Mouse (Mus musculus) limb, embryonic 13.5 days (tissue): Measurements from ENCODE around the gene Akap2. TPM values are rescaled to one million over a fixed set of nuclear protein-coding genes. Genes with fewer than 3 reads are reported as not detected.

Source experiments
- ATAC-seq: fragments of 200-750 bp; cut with Nextera tagmentation; 2 replicates; pipeline ENCODE4 v1.8.0; 2017; ENCODE audit warnings: low read depth, moderate number of reproducible peaks, moderate TSS enrichment; ENCODE audit not compliant: low FRiP score
- H3K27ac ChIP-seq: fragments of 300-500 bp; sonication (generic); 2 replicates; pipeline ENCODE4 v1.5.1; 2015; ENCODE audit warnings: inconsistent platforms, mild to moderate bottlenecking, moderate library complexity
- H3K27me3 ChIP-seq: fragments of 300-500 bp; sonication (generic); 2 replicates; pipeline ENCODE4 v1.6.1; 2015; ENCODE audit warnings: mild to moderate bottlenecking, inconsistent platforms
- H3K36me3 ChIP-seq: fragments of 300-500 bp; sonication (generic); 2 replicates; pipeline ENCODE4 v1.6.1; 2015; ENCODE audit warnings: inconsistent platforms, mild to moderate bottlenecking, moderate library complexity
- H3K4me1 ChIP-seq: fragments of 300-500 bp; sonication (generic); 2 replicates; pipeline ENCODE4 v1.6.1; 2015; ENCODE audit warnings: inconsistent platforms
- H3K4me2 ChIP-seq: fragments of 300-500 bp; sonication (generic); replicated peaks from 2 replicates; pipeline ENCODE4 v1.6.1; 2015; ENCODE audit warnings: inconsistent platforms, mild to moderate bottlenecking, moderate library complexity
- H3K4me3 ChIP-seq: fragments of 300-500 bp; sonication (generic); 2 replicates; pipeline ENCODE4 v1.5.1; 2015; ENCODE audit warnings: moderate library complexity, mild to moderate bottlenecking, inconsistent platforms
- H3K9ac ChIP-seq: fragments of 300-500 bp; sonication (generic); 2 replicates; pipeline ENCODE4 v1.6.1; 2015; ENCODE audit warnings: mild to moderate bottlenecking, inconsistent platforms
- H3K9me3 ChIP-seq: fragments of 300-500 bp; sonication (generic); 2 replicates; pipeline ENCODE4 v1.6.1; 2016; ENCODE audit warnings: inconsistent platforms
- WGBS: fragments of 180-500 bp; shearing (Covaris S2); methylation state at CpG from one replicate; pipeline ENCODE4 v1.1.7; 2015; 5-methylcytosine and 5-hydroxymethylcytosine counted together
- polyA plus RNA-seq: library from polyadenylated mRNA; unstranded; fragments of >200 nt; fragmentation: Nextera tagmentation; extraction: Ambion mirVana; gene quantifications from 2 replicates; pipeline ENCODE4 v1.2.1, GENCODE M21; 2015

The Akap2 gene
- polyA plus RNA-seq, 1 experiment from 2014 or later, result 34.2 TPM

- Histone ChIP-seq H3K4me2 (no peak overlapping the region), H3K4me3 (no peak overlapping the region), H3K9ac (no peak overlapping the region), H3K9me3 (no peaks in the 10 kb centered on the region), H3K27ac (no peak overlapping the region), H3K4me1 (peaks cover 13% of the 10 kb centered on the region; the same call in 1 of the 2 replicates), H3K27me3 (no peaks in the 10 kb centered on the region), H3K36me3 (peaks cover 7% of the 10 kb centered on the region)
- 94% methylated on average over 7 of the region's 7 CpGs for WGBS
- ATAC-seq, result no peak
Measured at GRCm38 (mm10) chr4:57704575-57704974, 12.9 kb upstream of the Akap2 start.

GRCm38 (mm10) chr4:57715849-57716248, 1.6 kb upstream of the Akap2 start:
- no peak overlapping the region for H3K4me3 ChIP-seq
- no peak overlapping the region for H3K27ac ChIP-seq
- no peaks in the 10 kb centered on the region for H3K27me3 ChIP-seq
- H3K9ac ChIP-seq, result no peak overlapping the region
- H3K4me2 ChIP-seq, result no peak overlapping the region
- no peak for ATAC-seq
- H3K4me1 ChIP-seq, result peaks cover 48% of the 10 kb centered on the region
- H3K36me3 ChIP-seq, result no peaks in the 10 kb centered on the region
- no peaks in the 10 kb centered on the region for H3K9me3 ChIP-seq

GRCm38 (mm10) chr4:57716735-57717134, 722 bp upstream of the Akap2 start:
- Histone ChIP-seq H3K4me2 (no peak overlapping the region), H3K27me3 (no peaks in the 10 kb centered on the region), H3K4me3 (no peak overlapping the region), H3K36me3 (no peaks in the 10 kb centered on the region), H3K4me1 (peaks cover 50% of the 10 kb centered on the region), H3K9ac (no peak overlapping the region), H3K9me3 (no peaks in the 10 kb centered on the region), H3K27ac (no peak overlapping the region)
- 23% methylated on average over 4 of the region's 4 CpGs for WGBS
- 0 out of 2 replicates have a peak, but pooled peaks have one; percentile 35 for ATAC-seq

- no peak for ATAC-seq
- H3K4me1 ChIP-seq, result peaks cover 46% of the 10 kb centered on the region
- no peak overlapping the region for H3K27ac ChIP-seq
- H3K9me3 ChIP-seq, result no peaks in the 10 kb centered on the region
- H3K4me3 ChIP-seq, result no peak overlapping the region
- no peaks in the 10 kb centered on the region for H3K27me3 ChIP-seq
- no peak overlapping the region for H3K4me2 ChIP-seq
- WGBS, result 82% methylated on average over 1 of the region's 1 CpGs
- H3K36me3 ChIP-seq, result no peaks in the 10 kb centered on the region
- no peak overlapping the region for H3K9ac ChIP-seq
Measured at GRCm38 (mm10) chr4:57719370-57719769, 1.9 kb downstream of the Akap2 start.

- Histone ChIP-seq H3K4me2 (no peak overlapping the region; the same call in 1 of the 2 replicates), H3K27me3 (no peaks in the 10 kb centered on the region), H3K9me3 (no peaks in the 10 kb centered on the region), H3K27ac (0 out of 2 replicates have a peak overlapping the region, but pooled peaks have one; percentile 18), H3K36me3 (no peaks in the 10 kb centered on the region), H3K9ac (no peak overlapping the region), H3K4me3 (no peak overlapping the region), H3K4me1 (peaks cover 35% of the 10 kb centered on the region)
- WGBS, result 10% methylated on average over 7 of the region's 7 CpGs
- ATAC-seq, result peak; percentile 44; the same call in 1 of the 2 replicates
Measured at GRCm38 (mm10) chr4:57720869-57721361, 3.5 kb downstream of the Akap2 start.

- Histone ChIP-seq H3K36me3 (no peaks in the 10 kb centered on the region), H3K27ac (no peak overlapping the region), H3K27me3 (no peaks in the 10 kb centered on the region), H3K9ac (no peak overlapping the region), H3K4me3 (no peak overlapping the region), H3K4me1 (peaks cover 22% of the 10 kb centered on the region), H3K4me2 (no peak overlapping the region), H3K9me3 (no peaks in the 10 kb centered on the region)
- 69% methylated on average over 4 of the region's 4 CpGs for WGBS
- ATAC-seq, result no peak
Measured at GRCm38 (mm10) chr4:57722296-57722695, 4.8 kb downstream of the Akap2 start.

GRCm38 (mm10) chr4:57723659-57724058, 6.2 kb downstream of the Akap2 start:
- no peaks in the 10 kb centered on the region for H3K9me3 ChIP-seq
- no peak overlapping the region for H3K9ac ChIP-seq
- H3K4me3 ChIP-seq, result no peak overlapping the region
- H3K36me3 ChIP-seq, result no peaks in the 10 kb centered on the region
- no peak for ATAC-seq
- no peak overlapping the region for H3K4me2 ChIP-seq
- no peaks in the 10 kb centered on the region for H3K27me3 ChIP-seq
- 62% methylated on average over 2 of the region's 2 CpGs for WGBS
- peaks cover 17% of the 10 kb centered on the region for H3K4me1 ChIP-seq
- no peak overlapping the region for H3K27ac ChIP-seq

- Histone ChIP-seq H3K4me1 (peaks cover 11% of the 10 kb centered on the region), H3K4me3 (no peak overlapping the region), H3K9me3 (no peaks in the 10 kb centered on the region), H3K9ac (no peak overlapping the region), H3K27me3 (no peaks in the 10 kb centered on the region), H3K36me3 (no peaks in the 10 kb centered on the region), H3K27ac (no peak overlapping the region), H3K4me2 (no peak overlapping the region)
- no peak for ATAC-seq
- 79% methylated on average over 1 of the region's 1 CpGs for WGBS
Measured at GRCm38 (mm10) chr4:57725569-57725968, 8.1 kb downstream of the Akap2 start.

- no peak overlapping the region for H3K9ac ChIP-seq
- H3K27me3 ChIP-seq, result no peaks in the 10 kb centered on the region
- H3K4me2 ChIP-seq, result no peak overlapping the region
- ATAC-seq, result no peak
- H3K36me3 ChIP-seq, result 0 out of 2 replicates have a peak, but pooled peaks cover 3% of the 10 kb centered on the region
- no peaks in the 10 kb centered on the region for H3K9me3 ChIP-seq
- no peak overlapping the region for H3K4me3 ChIP-seq
- H3K4me1 ChIP-seq, result no peaks in the 10 kb centered on the region
- 89% methylated on average over 4 of the region's 4 CpGs for WGBS
- no peak overlapping the region for H3K27ac ChIP-seq
Measured at GRCm38 (mm10) chr4:57728611-57729183, 11.2 kb downstream of the Akap2 start.

GRCm38 (mm10) chr4:57730047-57730446, 12.6 kb downstream of the Akap2 start:
- H3K4me3 ChIP-seq, result no peak overlapping the region
- H3K9ac ChIP-seq, result no peak overlapping the region
- 92% methylated on average over 6 of the region's 6 CpGs for WGBS
- H3K36me3 ChIP-seq, result 0 out of 2 replicates have a peak, but pooled peaks cover 3% of the 10 kb centered on the region
- H3K27ac ChIP-seq, result no peak overlapping the region
- no peak for ATAC-seq
- no peaks in the 10 kb centered on the region for H3K27me3 ChIP-seq
- no peaks in the 10 kb centered on the region for H3K9me3 ChIP-seq
- H3K4me2 ChIP-seq, result no peak overlapping the region
- no peaks in the 10 kb centered on the region for H3K4me1 ChIP-seq

GRCm38 (mm10) chr4:57730801-57731598, 13.5 kb downstream of the Akap2 start:
- no peak overlapping the region for H3K9ac ChIP-seq
- H3K27ac ChIP-seq, result no peak overlapping the region
- 0 out of 2 replicates have a peak, but pooled peaks cover 3% of the 10 kb centered on the region for H3K36me3 ChIP-seq
- no peaks in the 10 kb centered on the region for H3K4me1 ChIP-seq
- H3K9me3 ChIP-seq, result no peaks in the 10 kb centered on the region
- WGBS, result 80% methylated on average over 11 of the region's 11 CpGs
- no peaks in the 10 kb centered on the region for H3K27me3 ChIP-seq
- no peak overlapping the region for H3K4me2 ChIP-seq
- no peak overlapping the region for H3K4me3 ChIP-seq
- ATAC-seq, result no peak

GRCm38 (mm10) chr4:57732351-57732750, 14.9 kb downstream of the Akap2 start:
- Histone ChIP-seq H3K9me3 (no peaks in the 10 kb centered on the region), H3K4me1 (no peaks in the 10 kb centered on the region), H3K4me2 (no peak overlapping the region), H3K9ac (no peak overlapping the region), H3K36me3 (0 out of 2 replicates have a peak, but pooled peaks cover 3% of the 10 kb centered on the region), H3K27ac (no peak overlapping the region), H3K4me3 (no peak overlapping the region), H3K27me3 (no peaks in the 10 kb centered on the region)
- no peak for ATAC-seq
- WGBS, result 79% methylated on average over 5 of the region's 5 CpGs
